Mouse (Mus musculus) bone marrow macrophage, adult 2 months (primary cell): Measurements from ENCODE around the gene Hoxc11. TPM values are rescaled to one million over a fixed set of nuclear protein-coding genes. Genes with fewer than 3 reads are reported as not detected.
A peak's percentile ranks its signal among the peaks of the same experiment; 100 is the strongest.

Source experiments
- H3K27ac ChIP-seq: 2 replicates; pipeline ENCODE4 v1.5.1; 2012; ENCODE audit warnings: low read depth, low read length; ENCODE audit not compliant: insufficient read depth
- H3K4me1 ChIP-seq: 2 replicates; pipeline ENCODE4 v1.6.1; 2012; ENCODE audit warnings: low read length; ENCODE audit not compliant: control insufficient read depth, insufficient read depth
- H3K4me3 ChIP-seq: 2 replicates; pipeline ENCODE4 v1.5.1; 2012; ENCODE audit warnings: mild to moderate bottlenecking, low read length, moderate library complexity; ENCODE audit not compliant: insufficient read depth
- CTCF ChIP-seq: IDR thresholded peaks from 2 replicates; pipeline ENCODE4 v1.5.1; 2012; ENCODE audit warnings: low read depth, mild to moderate bottlenecking, low read length, moderate library complexity
- POLR2A ChIP-seq: IDR thresholded peaks from 2 replicates; pipeline ENCODE4 v1.6.1; 2012; ENCODE audit warnings: mild to moderate bottlenecking, low read depth, low read length, borderline replicate concordance
- polyA plus RNA-seq: library from polyadenylated mRNA; stranded (reverse); fragments of >200 nt; gene quantifications from 2 replicates; pipeline ENCODE4 v1.2.4, GENCODE M21; 2012; ENCODE audit not compliant: missing spikeins, insufficient read depth, insufficient read length

Gene Hoxc11
- polyA plus RNA-seq, 1 experiment: not detected

DNA sequence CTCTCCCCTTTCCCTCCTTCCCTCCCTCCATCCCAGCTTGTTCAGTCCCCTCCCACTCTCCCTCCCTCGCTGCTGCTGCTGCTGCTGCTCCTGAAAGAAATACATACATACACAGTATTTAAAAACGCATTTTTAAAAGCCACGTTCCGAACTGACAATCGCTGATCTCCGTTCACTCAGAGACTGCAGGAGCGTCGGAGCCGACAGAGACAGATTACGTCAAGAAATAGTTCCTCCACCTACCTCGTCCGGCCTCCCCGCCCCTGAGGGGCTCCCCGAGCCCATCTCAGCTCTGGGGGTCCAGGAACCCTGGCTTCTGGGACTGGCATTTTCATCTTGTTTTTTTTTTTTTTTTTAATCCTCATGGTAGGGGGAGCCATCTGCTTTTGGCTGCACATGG, 26.7 kb downstream of the Hoxc11 start:
- TF ChIP-seq CTCF (no peak), POLR2A (no peak)
- Histone ChIP-seq H3K4me1 (no peaks in the 10 kb centered on the region), H3K27ac (no peak overlapping the region), H3K4me3 (no peak overlapping the region)

DNA sequence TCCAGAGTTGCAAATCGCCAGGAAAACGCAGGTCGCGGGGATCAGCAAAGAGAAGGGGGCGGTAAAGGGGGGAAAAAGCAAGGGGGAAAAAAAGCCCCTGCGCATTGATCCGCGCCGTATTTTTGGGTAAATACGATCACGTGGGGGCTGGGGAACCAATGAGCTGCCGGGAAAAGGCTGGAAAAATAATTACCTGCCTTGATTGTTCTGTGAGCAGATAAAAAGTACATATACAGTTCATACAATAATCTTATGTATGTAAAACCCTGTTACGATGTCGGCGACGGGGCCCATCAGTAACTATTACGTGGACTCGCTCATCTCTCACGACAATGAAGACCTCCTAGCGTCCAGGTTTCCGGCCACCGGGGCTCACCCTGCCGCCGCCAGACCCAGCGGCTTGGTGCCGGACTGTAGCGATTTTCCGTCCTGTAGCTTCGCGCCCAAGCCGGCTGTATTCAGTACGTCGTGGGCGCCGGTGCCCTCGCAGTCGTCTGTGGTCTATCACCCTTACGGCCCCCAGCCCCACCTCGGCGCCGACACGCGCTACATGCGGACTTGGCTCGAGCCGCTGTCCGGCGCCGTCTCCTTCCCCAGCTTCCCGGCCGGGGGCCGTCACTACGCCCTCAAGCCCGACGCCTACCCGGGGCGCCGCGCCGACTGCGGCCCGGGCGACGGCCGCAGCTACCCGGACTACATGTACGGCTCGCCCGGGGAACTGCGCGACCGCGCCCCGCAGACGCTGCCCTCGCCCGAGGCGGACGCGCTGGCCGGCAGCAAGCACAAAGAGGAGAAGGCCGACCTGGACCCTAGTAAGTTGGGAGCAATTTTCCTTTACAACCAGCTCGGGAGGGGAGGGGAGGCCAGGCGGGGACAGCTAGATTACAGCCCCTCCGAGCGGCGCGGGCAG, 27.4 kb downstream of the Hoxc11 start:
- no peak overlapping the region for H3K4me3 ChIP-seq
- H3K4me1 ChIP-seq: no peaks in the 10 kb centered on the region
- H3K27ac ChIP-seq: no peak overlapping the region
- TF ChIP-seq CTCF: no peak
- TF ChIP-seq POLR2A: no peak

DNA sequence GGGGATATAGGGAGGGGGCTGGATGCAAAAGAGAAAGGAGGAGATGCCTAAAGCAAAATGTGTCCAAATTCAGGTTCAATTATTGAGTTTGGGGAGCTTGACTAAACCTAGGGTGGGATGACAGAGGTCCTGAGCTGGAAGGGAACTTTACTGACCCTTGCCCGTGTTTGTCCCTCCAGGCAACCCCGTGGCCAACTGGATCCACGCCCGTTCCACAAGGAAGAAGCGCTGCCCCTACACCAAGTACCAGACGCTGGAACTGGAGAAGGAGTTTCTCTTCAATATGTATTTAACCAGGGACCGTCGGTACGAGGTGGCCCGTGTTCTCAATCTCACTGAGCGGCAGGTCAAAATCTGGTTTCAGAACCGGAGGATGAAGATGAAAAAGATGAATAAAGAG, 29.5 kb downstream of the Hoxc11 start:
- Histone ChIP-seq H3K4me1 (no peaks in the 10 kb centered on the region), H3K4me3 (no peak overlapping the region), H3K27ac (no peak overlapping the region)
- TF ChIP-seq CTCF (no peak), POLR2A (no peak)

DNA sequence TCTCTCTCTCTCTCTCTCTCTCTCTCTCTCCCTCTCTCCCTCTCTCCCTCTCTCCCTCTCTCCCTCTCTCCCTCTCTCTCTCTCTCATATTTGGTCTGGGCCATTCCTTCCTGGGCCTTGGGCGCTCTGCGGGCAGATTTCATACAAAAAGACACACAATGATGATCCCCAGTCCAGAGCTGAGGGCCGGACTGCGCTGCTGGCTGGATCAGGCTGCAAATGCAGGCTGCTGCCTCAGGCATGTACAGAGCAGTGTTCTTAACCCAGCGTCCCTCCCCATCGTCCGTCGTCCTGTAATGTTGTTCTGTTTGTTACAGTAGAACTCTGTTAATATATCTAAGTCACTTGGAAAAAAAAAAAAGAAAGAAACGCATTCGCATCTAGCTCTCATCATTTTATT, 30.3 kb downstream of the Hoxc11 start:
- H3K4me1 ChIP-seq: no peaks in the 10 kb centered on the region
- no peak overlapping the region for H3K27ac ChIP-seq
- H3K4me3 ChIP-seq: no peak overlapping the region
- no peak for TF ChIP-seq CTCF
- no peak for TF ChIP-seq POLR2A

DNA sequence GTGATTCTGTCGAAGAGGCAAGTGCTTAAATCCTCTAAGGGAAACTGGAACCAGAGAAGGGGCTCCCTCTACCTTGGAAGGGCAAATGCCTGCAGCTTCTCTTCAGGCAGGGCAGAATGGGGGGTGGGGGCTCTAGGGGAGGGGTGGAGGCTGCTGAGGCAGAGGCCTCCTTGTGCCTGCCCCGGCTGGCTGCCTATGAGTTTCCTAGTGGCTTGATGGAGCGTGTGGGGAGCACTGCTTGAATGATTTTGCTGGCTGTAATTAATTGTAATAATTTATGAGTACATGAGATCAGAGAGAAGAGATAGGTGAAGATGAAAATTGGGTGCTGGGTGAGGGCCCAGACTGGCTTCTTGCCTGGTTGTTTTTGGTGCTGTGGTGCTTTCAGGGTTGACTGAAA, 30.7 kb downstream of the Hoxc11 start:
- no peak for TF ChIP-seq CTCF
- TF ChIP-seq POLR2A: no peak
- H3K27ac ChIP-seq: no peak overlapping the region
- no peaks in the 10 kb centered on the region for H3K4me1 ChIP-seq

GRCm38 (mm10) chr15:102987124-102987833, 33.1 kb downstream of the Hoxc11 start:
- Histone ChIP-seq H3K4me1 (no peaks in the 10 kb centered on the region), H3K4me3 (no peak overlapping the region), H3K27ac (no peak overlapping the region)
- TF ChIP-seq CTCF: peak; percentile 83
- no peak for TF ChIP-seq POLR2A

More for the DNA sequence above, 30.7 kb downstream of the Hoxc11 start:
- H3K4me3 ChIP-seq: no peak overlapping the region

DNA sequence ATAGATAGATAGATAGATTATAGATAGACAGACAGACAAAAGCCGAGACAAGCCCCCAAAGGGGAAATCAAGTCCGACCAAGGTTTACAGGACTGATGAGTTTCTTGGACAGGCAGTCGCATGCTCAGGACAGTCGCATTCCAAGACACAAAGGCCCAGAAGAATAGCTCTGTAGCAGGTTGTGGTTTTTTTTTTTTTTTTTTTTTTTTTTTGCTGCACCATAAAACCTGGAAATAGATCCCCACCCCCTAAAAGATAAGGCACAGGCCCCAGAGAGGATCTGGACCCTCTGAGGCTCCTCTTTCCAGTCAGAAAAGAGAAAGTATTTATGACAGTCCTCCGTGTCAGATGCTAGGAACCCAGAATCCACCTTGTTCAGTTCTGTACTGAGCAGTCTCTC, 33.9 kb downstream of the Hoxc11 start:
- Histone ChIP-seq H3K4me1 (no peaks in the 10 kb centered on the region), H3K4me3 (no peak overlapping the region), H3K27ac (no peak overlapping the region)
- TF ChIP-seq POLR2A (no peak), CTCF (no peak)

GRCm38 (mm10) chr15:102990461-102991397, 36.5 kb downstream of the Hoxc11 start, which contains the start of gene Hoxc8:
Gene Hoxc8, plus strand, starts transcription at chr15:102990607.
- no peak within 1 kb of the TSS for H3K27ac ChIP-seq
- no peaks in the 10 kb centered on the region for H3K4me1 ChIP-seq
- no peak within 1 kb of the TSS for H3K4me3 ChIP-seq
- TF ChIP-seq POLR2A: no peak
- TF ChIP-seq CTCF: no peak

GRCm38 (mm10) chr15:102991782-102992181, 37.6 kb downstream of the Hoxc11 start:
- TF ChIP-seq CTCF (no peak), POLR2A (no peak)
- Histone ChIP-seq H3K27ac (no peak overlapping the region), H3K4me1 (no peaks in the 10 kb centered on the region), H3K4me3 (no peak overlapping the region)

- Histone ChIP-seq H3K27ac (no peak overlapping the region), H3K4me1 (no peaks in the 10 kb centered on the region), H3K4me3 (no peak overlapping the region)
- TF ChIP-seq CTCF: no peak
- TF ChIP-seq POLR2A: no peak
Measured at GRCm38 (mm10) chr15:102992206-102992605, 38.0 kb downstream of the Hoxc11 start.
